Mouse (Mus musculus): ENCODE data around the gene Gdpd3. TPM values are rescaled to one million over a fixed set of nuclear protein-coding genes. Genes with fewer than 3 reads are reported as not detected.
"Not testable (repeated sequence)": the region's sequence is repeated elsewhere in the genome, so short reads cannot be mapped to it uniquely, and the experiment has no call there.

The Gdpd3 gene
- polyA plus RNA-seq, 1 experiment from 2014 or later: 0.54 TPM

DNA sequence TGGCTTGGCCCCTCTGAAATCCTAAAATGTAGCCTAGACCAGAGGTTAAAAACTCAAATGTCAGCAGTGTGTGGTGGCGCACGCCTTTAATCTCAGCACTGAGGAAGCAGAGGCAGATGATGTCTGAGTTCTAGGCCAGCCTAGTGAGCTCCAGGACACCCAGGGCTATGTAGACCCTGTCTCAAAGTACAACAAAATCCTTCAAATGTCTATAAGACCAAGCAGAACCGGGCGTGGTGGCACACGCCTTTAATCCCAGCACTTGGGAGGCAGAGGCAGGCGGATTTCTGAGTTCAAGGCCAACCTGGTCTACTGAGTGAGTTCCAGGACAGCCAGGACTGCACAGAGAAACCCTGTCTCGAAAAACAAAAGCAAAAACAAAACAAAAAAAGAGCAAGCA is 13.0 kb downstream of the Gdpd3 start:
- not testable (repeated sequence) for ATAC-seq; H3K9me3 ChIP-seq (replicated peaks); H3K4me2 ChIP-seq; H3K27me3 ChIP-seq (replicated peaks); H3K4me3 ChIP-seq; H3K9ac ChIP-seq
- 75% methylated on average over 7 of the region's 7 CpGs for WGBS (ENCODE audit: insufficient replicate concordance)
- Histone ChIP-seq H3K27ac (peak overlapping the region; percentile 71; the same call in 1 of the 2 replicates), H3K36me3 (peaks cover 34% of the 10 kb centered on the region), H3K4me1 (peaks cover 82% of the 10 kb centered on the region)

DNA sequence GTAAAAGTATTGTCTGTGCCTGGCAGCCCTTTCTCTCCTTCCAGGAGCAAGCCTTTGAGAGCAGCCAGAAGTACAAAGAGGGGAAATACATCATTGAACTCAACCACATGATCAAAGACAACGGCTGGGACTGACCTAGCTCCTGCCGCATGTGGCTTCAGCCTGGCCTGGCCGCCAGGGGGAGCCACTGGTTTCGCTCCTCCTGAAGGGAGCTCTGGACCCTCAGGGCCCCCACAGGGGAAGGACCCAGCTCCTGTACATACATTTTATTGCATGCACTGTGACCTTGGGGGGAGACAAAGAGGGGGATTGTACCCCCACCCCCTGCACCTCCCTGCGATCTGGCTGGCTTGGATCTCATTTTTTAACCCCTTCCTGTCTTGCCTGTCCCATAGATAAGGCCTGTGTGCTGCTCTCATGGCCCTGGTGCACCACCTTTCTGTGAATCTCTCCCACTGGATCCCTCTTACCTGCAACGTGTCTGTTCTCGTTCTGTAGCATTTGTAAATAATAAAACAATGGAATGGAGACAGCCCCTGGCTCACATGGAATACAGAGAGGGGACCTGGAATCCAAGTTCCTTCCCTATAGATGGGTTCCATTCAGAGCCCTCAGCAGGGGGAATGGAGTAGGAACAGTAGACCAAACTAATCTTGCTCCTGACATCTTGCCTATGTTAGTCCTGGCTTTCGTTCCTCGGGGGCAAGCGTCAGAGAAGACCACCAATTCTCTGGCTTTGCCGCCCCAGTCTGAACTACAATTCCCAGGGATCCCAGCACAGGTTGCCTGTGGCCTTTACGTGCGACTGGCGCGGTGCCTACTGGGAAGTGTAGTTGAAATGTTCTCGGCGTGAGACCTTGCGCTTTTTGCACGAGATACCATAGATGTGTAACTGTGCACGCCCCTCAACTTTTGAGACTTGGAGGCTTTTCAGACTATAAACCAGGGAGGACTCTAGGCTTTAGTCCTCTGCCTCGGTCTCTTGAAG is 14.1 kb downstream of the Gdpd3 start:
- peak overlapping the region; percentile 71 for H3K27ac ChIP-seq
- peak; percentile 57 for ATAC-seq
- peak overlapping the region; percentile 56 for H3K4me3 ChIP-seq
- peak overlapping the region; percentile 69 for H3K9ac ChIP-seq
- peaks cover 46% of the 10 kb centered on the region for H3K36me3 ChIP-seq
- peaks cover 72% of the 10 kb centered on the region for H3K4me1 ChIP-seq
- no peaks in the 10 kb centered on the region for H3K9me3 ChIP-seq (replicated peaks)
- no peaks in the 10 kb centered on the region for H3K27me3 ChIP-seq (replicated peaks)
- H3K4me2 ChIP-seq: peak overlapping the region; percentile 92
- 1% methylated on average over 21 of the region's 21 CpGs for WGBS (ENCODE audit: insufficient replicate concordance)

DNA sequence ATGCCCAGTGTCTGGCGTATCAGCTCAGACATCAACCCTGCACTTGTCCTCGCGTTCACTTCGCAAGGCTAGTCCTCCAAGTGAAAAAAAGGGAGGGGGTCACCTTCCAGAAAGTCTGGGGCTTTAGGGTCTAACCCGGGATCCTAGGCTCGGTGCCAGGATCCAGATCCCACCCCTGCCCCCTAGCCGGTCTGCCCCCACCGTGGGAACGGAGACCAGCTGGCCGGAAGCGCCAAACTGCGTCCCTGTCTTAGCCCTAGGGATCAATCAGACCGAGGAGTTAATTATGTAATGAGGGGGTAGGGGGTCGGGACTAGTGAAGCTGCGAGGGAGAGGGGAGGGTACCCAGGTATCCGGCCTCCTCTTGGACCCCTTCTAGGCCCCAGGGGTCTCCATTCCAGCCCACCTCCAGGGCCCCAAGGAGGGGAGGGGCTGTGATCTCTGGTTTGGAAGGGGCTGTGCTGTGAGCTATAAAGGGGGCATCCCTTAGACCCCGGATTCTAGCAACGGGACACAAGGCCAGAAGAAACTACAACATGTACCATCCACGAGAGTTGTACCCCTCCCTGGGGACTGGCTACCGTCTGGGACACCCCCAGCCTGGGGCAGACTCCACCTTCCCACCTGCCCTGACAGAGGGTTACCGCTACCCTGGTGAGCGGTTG is 15.0 kb downstream of the Gdpd3 start, which contains the start of gene Tbx6:
Tbx6 (plus strand) TSS at position 513 of the 665 bp plus-strand sequence.
- no peak for ATAC-seq
- H3K4me2 ChIP-seq: peak within 1 kb of the TSS; percentile 92
- peak within 1 kb of the TSS; percentile 71 for H3K27ac ChIP-seq
- no peaks in the 10 kb centered on the region for H3K9me3 ChIP-seq (replicated peaks)
- H3K4me1 ChIP-seq: peaks cover 63% of the 10 kb centered on the region
- peak within 1 kb of the TSS; percentile 69 for H3K9ac ChIP-seq
- 16% methylated on average over 22 of the region's 22 CpGs for WGBS (ENCODE audit: insufficient replicate concordance)
- peaks cover 54% of the 10 kb centered on the region for H3K36me3 ChIP-seq
- H3K4me3 ChIP-seq: peak within 1 kb of the TSS; percentile 56
- no peaks in the 10 kb centered on the region for H3K27me3 ChIP-seq (replicated peaks)

DNA sequence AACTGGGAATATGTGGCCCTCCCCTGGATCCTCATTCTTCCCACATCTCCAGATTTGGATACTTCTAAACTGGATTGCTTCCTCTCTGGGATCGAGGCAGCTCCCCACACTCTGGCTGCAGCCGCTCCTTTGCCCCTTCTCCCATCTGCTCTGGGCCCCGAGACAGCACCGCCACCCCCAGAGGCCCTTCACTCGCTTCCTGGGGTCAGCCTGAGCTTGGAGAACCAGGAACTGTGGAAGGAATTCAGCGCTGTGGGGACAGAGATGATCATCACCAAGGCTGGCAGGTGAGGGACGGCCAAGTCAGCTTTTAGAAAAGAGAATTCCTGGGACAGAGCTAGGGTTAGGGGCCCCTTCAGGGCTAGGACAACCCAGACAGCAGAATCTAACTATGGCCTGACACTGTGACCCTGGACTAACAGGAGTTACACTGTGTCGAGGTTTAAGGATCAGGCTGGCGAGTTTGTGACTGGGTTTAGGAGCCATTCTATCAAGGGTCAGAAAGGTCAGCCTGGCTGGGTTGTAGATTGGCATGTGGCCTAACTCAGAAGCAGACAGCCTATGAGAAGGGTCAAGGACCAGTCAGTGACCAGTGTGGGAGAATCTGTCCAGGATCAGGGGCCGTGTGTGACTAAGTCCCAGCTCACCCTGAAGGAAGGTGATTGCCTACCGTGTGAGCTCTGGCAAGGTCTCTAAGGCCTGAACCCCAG is 15.7 kb downstream of the Gdpd3 start:
- 54% methylated on average over 11 of the region's 11 CpGs for WGBS (ENCODE audit: insufficient replicate concordance)
- H3K4me3 ChIP-seq: no peak overlapping the region
- H3K4me1 ChIP-seq: peaks cover 58% of the 10 kb centered on the region
- ATAC-seq: no peak
- peak overlapping the region; percentile 64 for H3K27ac ChIP-seq
- H3K9ac ChIP-seq: peak overlapping the region; percentile 69
- H3K36me3 ChIP-seq: peaks cover 61% of the 10 kb centered on the region
- no peaks in the 10 kb centered on the region for H3K9me3 ChIP-seq (replicated peaks)
- peak overlapping the region; percentile 92; the same call in 1 of the 2 replicates for H3K4me2 ChIP-seq
- H3K27me3 ChIP-seq (replicated peaks): no peaks in the 10 kb centered on the region

DNA sequence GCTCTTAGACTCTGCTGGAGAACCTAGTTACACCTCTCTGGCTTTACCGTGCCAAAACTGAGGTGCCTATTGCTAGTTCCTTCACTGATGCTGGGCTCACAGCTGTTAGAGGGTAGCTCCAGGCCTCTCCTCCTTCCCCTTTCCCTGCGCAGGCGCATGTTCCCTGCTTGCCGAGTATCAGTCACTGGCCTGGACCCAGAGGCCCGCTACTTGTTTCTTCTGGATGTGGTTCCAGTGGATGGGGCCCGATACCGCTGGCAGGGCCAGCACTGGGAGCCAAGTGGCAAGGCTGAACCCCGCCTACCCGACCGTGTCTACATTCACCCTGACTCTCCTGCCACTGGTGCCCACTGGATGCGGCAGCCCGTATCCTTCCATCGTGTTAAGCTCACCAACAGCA is 16.6 kb downstream of the Gdpd3 start:
- H3K36me3 ChIP-seq: peaks cover 69% of the 10 kb centered on the region
- WGBS (ENCODE audit: insufficient replicate concordance): 73% methylated on average over 13 of the region's 13 CpGs
- H3K4me3 ChIP-seq: no peak overlapping the region
- H3K27ac ChIP-seq: peak overlapping the region; percentile 64; the same call in 1 of the 2 replicates
- H3K4me2 ChIP-seq: no peak overlapping the region
- H3K27me3 ChIP-seq (replicated peaks): no peaks in the 10 kb centered on the region
- H3K4me1 ChIP-seq: peaks cover 50% of the 10 kb centered on the region
- H3K9ac ChIP-seq: 0 out of 2 replicates have a peak overlapping the region, but pooled peaks have one; percentile 18
- H3K9me3 ChIP-seq (replicated peaks): no peaks in the 10 kb centered on the region
- no peak for ATAC-seq

DNA sequence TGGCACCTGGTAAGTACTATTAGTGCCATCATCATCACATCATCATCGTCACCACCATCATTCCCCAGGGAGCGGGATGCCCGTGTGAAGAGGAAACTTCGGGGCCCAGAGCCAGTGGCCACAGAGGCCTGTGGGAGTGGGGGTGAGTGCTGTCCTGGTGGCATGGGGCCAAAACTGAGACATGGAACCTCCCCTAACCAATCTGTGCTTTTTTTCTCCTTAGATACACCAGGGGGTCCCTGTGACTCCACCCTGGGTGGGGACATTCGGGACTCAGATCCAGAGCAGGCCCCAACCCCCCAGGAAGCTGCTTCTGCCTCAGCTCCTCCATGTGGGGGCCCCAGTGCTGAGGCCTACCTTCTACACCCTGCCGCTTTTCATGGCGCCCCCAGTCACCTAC is 18.3 kb downstream of the Gdpd3 start:
- H3K4me1 ChIP-seq: peaks cover 34% of the 10 kb centered on the region
- H3K36me3 ChIP-seq: peaks cover 71% of the 10 kb centered on the region
- no peaks in the 10 kb centered on the region for H3K9me3 ChIP-seq (replicated peaks)
- H3K27ac ChIP-seq: no peak overlapping the region
- H3K27me3 ChIP-seq (replicated peaks): no peaks in the 10 kb centered on the region
- no peak overlapping the region for H3K4me2 ChIP-seq
- no peak overlapping the region for H3K9ac ChIP-seq
- 82% methylated on average over 7 of the region's 7 CpGs for WGBS (ENCODE audit: insufficient replicate concordance)
- H3K4me3 ChIP-seq: no peak overlapping the region
- ATAC-seq: no peak

DNA sequence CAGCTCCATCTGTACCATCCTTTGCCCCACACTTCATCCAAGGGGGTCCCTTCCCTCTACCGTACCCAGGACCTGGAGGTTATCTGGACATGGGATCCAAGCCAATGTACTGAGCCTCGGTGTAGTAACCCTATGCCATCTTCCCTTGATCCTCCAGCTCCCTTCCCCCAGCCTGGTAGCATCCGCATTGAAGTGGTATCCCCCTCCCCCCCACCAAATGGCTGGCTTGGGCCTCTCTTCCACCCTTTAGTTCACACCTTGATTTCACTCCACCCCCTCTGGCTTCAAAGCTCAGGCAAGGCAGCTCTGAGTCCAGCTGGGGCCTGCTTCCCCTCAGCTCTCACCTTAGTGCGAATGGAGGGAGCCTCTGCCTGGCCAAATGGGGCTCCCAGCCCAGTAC is 18.9 kb downstream of the Gdpd3 start:
- 78% methylated on average over 4 of the region's 4 CpGs for WGBS (ENCODE audit: insufficient replicate concordance)
- peaks cover 77% of the 10 kb centered on the region for H3K36me3 ChIP-seq

DNA sequence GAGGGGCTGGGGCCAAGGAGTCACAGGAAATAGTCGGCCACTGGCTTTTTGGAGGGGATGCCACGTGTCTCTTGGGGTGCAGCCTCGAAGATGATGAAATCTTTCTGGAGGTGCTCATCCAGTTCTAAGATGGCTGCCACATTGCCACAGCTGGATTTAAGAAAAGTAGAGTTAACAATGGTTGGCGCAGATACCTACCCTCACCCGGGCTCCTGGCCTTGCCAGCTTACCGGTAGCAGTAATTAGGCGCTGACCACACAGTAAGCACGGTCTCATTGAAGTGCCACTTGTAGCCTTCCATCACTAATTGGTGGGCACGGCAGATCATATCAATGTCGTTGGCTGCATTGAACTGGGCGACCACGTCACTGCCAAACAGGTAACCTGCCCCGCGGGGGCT is 20.0 kb downstream of the Gdpd3 start:
- Histone ChIP-seq H3K27me3 (replicated peaks) (no peaks in the 10 kb centered on the region), H3K9ac (no peak overlapping the region), H3K4me1 (peaks cover 32% of the 10 kb centered on the region), H3K9me3 (replicated peaks) (no peaks in the 10 kb centered on the region), H3K4me2 (no peak overlapping the region), H3K27ac (no peak overlapping the region), H3K4me3 (no peak overlapping the region), H3K36me3 (peaks cover 85% of the 10 kb centered on the region)
- WGBS (ENCODE audit: insufficient replicate concordance): 86% methylated on average over 14 of the region's 14 CpGs
- ATAC-seq: no peak

More for the DNA sequence above, 18.9 kb downstream of the Gdpd3 start:
- Histone ChIP-seq H3K27ac (no peak overlapping the region), H3K4me2 (no peak overlapping the region), H3K27me3 (replicated peaks) (no peaks in the 10 kb centered on the region), H3K9me3 (replicated peaks) (no peaks in the 10 kb centered on the region), H3K4me1 (peaks cover 32% of the 10 kb centered on the region), H3K9ac (no peak overlapping the region), H3K4me3 (no peak overlapping the region)
- ATAC-seq: no peak

DNA sequence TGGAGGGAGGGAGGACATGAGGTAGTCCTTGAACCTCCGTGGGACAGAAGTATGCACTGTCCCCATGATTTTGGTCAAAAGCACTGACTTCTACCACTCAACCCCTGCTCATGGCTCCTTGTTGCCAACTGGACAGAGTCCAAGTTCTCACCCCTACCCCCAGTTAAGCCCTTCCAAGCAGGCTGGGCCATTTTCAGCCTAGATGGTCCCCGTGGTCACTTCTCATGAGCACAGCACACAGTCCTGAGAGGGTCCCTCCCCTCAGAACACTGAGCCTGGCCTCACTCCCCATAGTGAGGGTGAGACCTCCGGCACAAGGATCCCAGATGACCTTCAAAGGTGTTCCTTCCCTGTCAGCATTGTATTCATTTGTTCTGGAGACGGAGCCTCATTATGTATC is 23.0 kb downstream of the Gdpd3 start:
- no peaks in the 10 kb centered on the region for H3K9me3 ChIP-seq (replicated peaks)
- no peak overlapping the region for H3K9ac ChIP-seq
- no peak overlapping the region for H3K4me3 ChIP-seq
- H3K4me2 ChIP-seq: no peak overlapping the region
- H3K27ac ChIP-seq: no peak overlapping the region
- no peak for ATAC-seq
- H3K36me3 ChIP-seq: peaks cover 72% of the 10 kb centered on the region
- H3K4me1 ChIP-seq: peaks cover 37% of the 10 kb centered on the region
- no peaks in the 10 kb centered on the region for H3K27me3 ChIP-seq (replicated peaks)
- 87% methylated on average over 4 of the region's 4 CpGs for WGBS (ENCODE audit: insufficient replicate concordance)

DNA sequence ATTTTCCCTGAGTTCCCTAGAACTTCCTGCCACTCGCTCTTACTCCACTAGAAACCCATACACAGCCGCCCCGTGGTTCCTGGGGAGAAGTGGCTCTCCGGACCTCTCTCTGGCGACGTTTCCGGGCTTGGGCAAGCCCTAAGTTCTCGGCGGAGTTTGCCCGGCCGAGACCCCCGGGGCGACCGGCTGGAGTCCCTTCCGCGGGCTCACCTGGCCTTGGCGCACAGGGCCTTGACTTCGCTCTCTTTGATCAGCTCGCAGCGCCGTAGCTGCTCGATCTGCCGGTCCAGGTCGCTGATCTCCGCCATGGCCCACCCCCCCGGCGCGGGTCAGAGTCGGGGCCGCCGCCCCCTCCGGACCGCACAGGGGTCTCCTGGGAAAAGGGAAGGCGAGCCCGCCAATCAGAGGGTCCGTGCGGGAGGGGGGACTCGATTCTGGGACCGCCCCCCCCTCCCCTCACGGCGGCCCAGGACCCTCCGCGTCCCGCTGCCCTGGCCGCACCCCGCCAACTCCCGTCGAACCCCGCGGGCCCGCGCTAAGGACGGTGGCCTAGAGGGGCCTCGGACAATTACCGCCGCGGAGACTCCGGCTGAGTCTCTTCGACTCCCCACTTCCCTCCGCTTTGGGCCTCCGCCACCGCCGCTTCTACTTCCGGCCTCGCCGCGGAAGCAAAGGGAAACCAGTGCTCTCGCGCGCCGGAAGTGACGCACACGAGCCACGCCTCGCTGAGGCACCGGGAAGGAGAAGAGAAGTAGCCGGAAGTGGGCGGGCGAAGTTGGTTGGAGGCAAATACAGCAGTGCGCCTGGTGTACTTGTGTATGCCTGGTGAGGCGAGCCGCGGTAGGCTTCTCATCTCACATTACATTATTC is 26.0 kb downstream of the Gdpd3 start, which contains the start of gene Ppp4c:
Ppp4c (minus strand) TSS at position 646 of the 870 bp plus-strand sequence.
- Histone ChIP-seq H3K27ac (peak within 1 kb of the TSS; percentile 93), H3K9me3 (replicated peaks) (no peaks in the 10 kb centered on the region), H3K27me3 (replicated peaks) (no peaks in the 10 kb centered on the region), H3K4me2 (peak within 1 kb of the TSS; percentile 92), H3K4me3 (peak within 1 kb of the TSS; percentile 93), H3K36me3 (peaks cover 71% of the 10 kb centered on the region), H3K9ac (peak within 1 kb of the TSS; percentile 96), H3K4me1 (peaks cover 67% of the 10 kb centered on the region)
- WGBS (ENCODE audit: insufficient replicate concordance): under 1% methylated on average over 81 of the region's 83 CpGs
- peak; percentile 91 for ATAC-seq
